Mouse (Mus musculus) layer of hippocampus, postnatal 14 days (tissue): ENCODE results near the gene Rgsl1. TPM values are rescaled to one million over a fixed set of nuclear protein-coding genes. Genes with fewer than 3 reads are reported as not detected.

ENCODE experiments used
- DNase-seq, 2 experiments: peaks; one replicate each; pipeline ENCODE4 v3.0.0; 2021 to 2022; ENCODE audit warnings: low spot score in 2 of 2, mixed read lengths in 1 of 2
- total RNA-seq, 2 experiments: library from RNA; stranded (reverse); gene quantifications; 2 replicates each; pipeline ENCODE4 v1.2.3; 2021

The Rgsl1 gene
- total RNA-seq, 2 experiments from 2014 or later: 0.88 to 1.0 TPM

GRCm38 (mm10) chr1:153741551-153742316 lies 102.2 kb downstream of the Rgsl1 start:
- no peak for DNase-seq

- DNase-seq: no peak
Observed at GRCm38 (mm10) chr1:153740775-153741400, 103.1 kb downstream of the Rgsl1 start.

- DNase-seq: peak; percentile 45 to 56
Observed at GRCm38 (mm10) chr1:153740145-153740544, 103.8 kb downstream of the Rgsl1 start, which contains the start of gene Rgs16. Gene Rgs16 (plus strand): TSS chr1:153740349.

GRCm38 (mm10) chr1:153739437-153740015 lies 104.4 kb downstream of the Rgsl1 start:
- DNase-seq: no peak

- DNase-seq: no peak
Observed at GRCm38 (mm10) chr1:153737101-153738085, 106.5 kb downstream of the Rgsl1 start.

- no peak for DNase-seq
Observed at GRCm38 (mm10) chr1:153736096-153736495, 107.8 kb downstream of the Rgsl1 start.

- no peak for DNase-seq
Observed at GRCm38 (mm10) chr1:153734866-153735265, 109.1 kb downstream of the Rgsl1 start.

GRCm38 (mm10) chr1:153733181-153733580 lies 110.8 kb downstream of the Rgsl1 start:
- no peak for DNase-seq

GRCm38 (mm10) chr1:153730671-153731070 lies 113.3 kb downstream of the Rgsl1 start:
- DNase-seq: no peak

GRCm38 (mm10) chr1:153729806-153730205 lies 114.1 kb downstream of the Rgsl1 start:
- no peak for DNase-seq

Other genes starting within 250 kb of the Rgsl1 start
- gene Rgs8, start 191.1 kb downstream of the Rgsl1 start, total RNA-seq: 10 to 100 TPM; 51.8 to 53.0 TPM
- gene Rgs16, start 103.8 kb downstream of the Rgsl1 start, total RNA-seq: 1 to 10 TPM; 6.6 to 8.8 TPM
- gene Rnasel, start 94.7 kb downstream of the Rgsl1 start, total RNA-seq: 10 to 100 TPM; 10.9 to 11.4 TPM
- gene Teddm1b, start 30.2 kb upstream of the Rgsl1 start, total RNA-seq: not detected
- gene Teddm1a, start 47.6 kb upstream of the Rgsl1 start, total RNA-seq: not detected
- gene Glul, start 55.8 kb upstream of the Rgsl1 start, total RNA-seq: 1,000 to 10,000 TPM; 1,538 to 1,706 TPM
- 1 to 10 TPM; 1.7 to 2.8 TPM for gene Teddm2, start 56.1 kb upstream of the Rgsl1 start, total RNA-seq